Mouse (Mus musculus) MEL (cell line): ENCODE data around the gene Sox6.

Experiments used
- BHLHE40 ChIP-seq: IDR thresholded peaks from 2 replicates; pipeline ENCODE4 v1.6.1; 2012; ENCODE audit warnings: low read depth, mild to moderate bottlenecking, inconsistent platforms, low read length, improper control_type of control experiment, borderline replicate concordance
- CHD1 ChIP-seq: IDR thresholded peaks from 2 replicates; pipeline ENCODE4 v1.6.1; 2012; ENCODE audit warnings: low read depth, mild to moderate bottlenecking, inconsistent platforms, low read length, improper control_type of control experiment
- CTCF ChIP-seq, 3 experiments: IDR thresholded peaks in 2 of 3; conservative IDR thresholded peaks in 1 of 3; 2 replicates each; pipeline ENCODE4 v1.5.1; 2011 to 2012; ENCODE audit warnings: low read length in 3 of 3, low read depth in 2 of 3, mild to moderate bottlenecking in 2 of 3, improper control_type of control experiment in 1 of 3, inconsistent platforms in 1 of 3, mixed read lengths in 1 of 3, moderate library complexity in 1 of 3; ENCODE audit not compliant: control insufficient read depth in 1 of 3, insufficient read depth in 1 of 3, poor library complexity in 1 of 3, severe bottlenecking in 1 of 3
- EP300 ChIP-seq, 2 experiments: IDR thresholded peaks; 2 replicates each; pipeline ENCODE4 v1.6.1; 2011; ENCODE audit warnings: improper control_type of control experiment in 2 of 2, low read length in 2 of 2, low read depth in 1 of 2, mild to moderate bottlenecking in 1 of 2
- KAT2A ChIP-seq: conservative IDR thresholded peaks from 2 replicates; pipeline ENCODE4 v1.6.1; 2012; ENCODE audit warnings: low read depth, low read length, improper control_type of control experiment, inconsistent platforms
- POLR2A ChIP-seq, 2 experiments: IDR thresholded peaks; 2 replicates each; pipeline ENCODE4 v1.6.1; 2011 to 2012; ENCODE audit warnings: low read length in 2 of 2, mild to moderate bottlenecking in 2 of 2, control low read depth in 1 of 2, improper control_type of control experiment in 1 of 2, low read depth in 1 of 2, moderate library complexity in 1 of 2; ENCODE audit not compliant: control insufficient read depth in 1 of 2, insufficient read depth in 1 of 2, poor library complexity in 1 of 2

DNA sequence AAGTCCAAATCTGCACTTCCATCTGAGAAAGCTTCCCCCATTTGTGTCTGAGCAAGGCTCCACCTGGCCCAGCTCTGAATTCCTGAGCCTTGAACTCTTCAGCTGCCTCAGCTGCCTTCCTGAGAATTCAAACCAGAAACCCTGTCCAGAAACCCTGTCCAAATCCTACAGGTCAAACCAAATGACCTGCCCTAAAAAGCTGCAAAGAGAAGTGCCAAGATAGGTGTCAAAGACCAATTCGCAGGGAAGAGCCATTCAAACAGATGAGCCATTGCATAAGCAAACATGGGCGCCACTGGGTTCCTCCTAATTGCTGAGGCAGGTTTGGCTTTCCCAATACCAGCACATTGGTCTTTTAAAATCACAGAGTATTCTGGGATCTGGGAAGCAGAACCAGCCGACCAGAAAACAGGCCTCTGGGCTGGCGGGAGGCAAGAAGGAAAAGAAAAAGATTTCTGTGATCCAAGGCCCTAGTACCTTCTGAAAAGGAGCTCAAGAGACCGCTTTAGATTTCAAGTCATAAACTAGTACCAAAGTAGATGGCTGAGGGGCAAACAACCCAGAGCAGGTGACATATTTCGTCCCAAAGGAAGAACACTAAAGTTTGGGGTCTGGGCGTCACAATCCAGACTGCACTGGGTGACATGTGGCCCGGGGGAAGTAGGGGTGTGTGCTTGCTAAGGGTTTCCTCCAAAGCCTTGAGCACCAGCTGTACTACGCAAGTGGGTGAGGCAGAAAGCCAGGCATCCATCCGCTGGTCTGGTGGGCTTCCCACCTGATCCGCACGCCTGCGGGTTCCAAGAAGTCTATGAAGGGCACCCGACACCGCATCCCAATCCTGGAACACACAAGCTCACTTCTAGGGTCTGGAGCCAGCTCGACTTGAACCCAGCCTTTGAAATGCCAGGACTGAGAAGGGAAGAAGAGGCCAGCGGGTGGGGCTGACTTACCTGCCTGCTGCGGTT is 1.7 kb downstream of the Sox6 start:
- no peak for TF ChIP-seq POLR2A (IDR thresholded peaks at IDR 0.05; ENCODE audit: control insufficient read depth in 1 of 2, insufficient read depth in 1 of 2, low read depth in 1 of 2, low read length in 2 of 2, poor library complexity in 1 of 2)
- no peak for TF ChIP-seq CTCF (IDR thresholded peaks at IDR 0.05 in 2 of 3, conservative IDR thresholded peaks at IDR 0.05 in 1 of 3; ENCODE audit: control insufficient read depth in 1 of 3, insufficient read depth in 1 of 3, low read depth in 2 of 3, low read length in 3 of 3, poor library complexity in 1 of 3, severe bottlenecking in 1 of 3)
- TF ChIP-seq CHD1: no peak
- no peak for TF ChIP-seq EP300 (IDR thresholded peaks at IDR 0.05; ENCODE audit: low read depth in 1 of 2, low read length in 2 of 2)
- TF ChIP-seq BHLHE40: no peak
- no peak for TF ChIP-seq KAT2A
